8 mouse cellular contexts compared by ENCODE assay signal in the genomic region with DNA sequence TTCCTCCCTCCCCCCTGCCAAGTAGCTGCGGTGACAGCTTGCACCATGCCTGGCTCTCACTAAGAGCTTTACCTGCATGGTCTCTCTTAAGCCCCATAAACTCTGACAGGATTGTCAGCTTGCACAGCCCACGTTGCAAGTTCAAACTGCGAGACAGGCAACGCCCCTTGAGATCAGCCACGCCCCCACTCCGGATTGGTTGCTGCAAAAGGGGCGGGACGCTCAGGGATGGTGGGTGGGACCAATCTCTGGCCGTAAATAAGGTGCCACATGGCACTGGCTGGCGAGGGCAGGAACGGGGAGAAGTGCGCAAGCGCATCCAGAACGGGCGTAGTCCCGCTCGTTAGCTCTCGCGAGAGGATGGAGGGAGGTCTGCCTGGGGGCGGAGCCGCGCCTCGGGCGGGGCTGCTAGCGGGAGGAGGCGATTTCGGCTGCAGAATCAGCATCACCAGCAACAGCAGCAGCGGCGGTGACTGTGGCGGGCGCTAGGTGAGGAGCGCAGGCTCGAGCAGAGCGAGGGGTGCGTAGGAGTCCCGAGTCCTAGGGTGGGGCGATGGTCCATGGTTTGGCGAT. TPM values are rescaled to one million over a fixed set of nuclear protein-coding genes. Genes with fewer than 3 reads are reported as not detected.
DNase-seq lines count a peak whose midpoint lies in the region; ATAC-seq lines count a peak whose summit lies in the region.

A gene (plus strand): TSS at position 343 of the 573 bp plus-strand sequence.

- peak; percentile 89 for ATAC-seq in erythroblast, adult 5-6 weeks (replicated peaks; ENCODE audit: low FRiP score, poor library complexity, severe bottlenecking)
- peak; percentile 93 for ATAC-seq in kidney, embryonic 15.5 days (replicated peaks; ENCODE audit: low FRiP score)
- ATAC-seq in monocyte, adult 5-6 weeks (replicated peaks; ENCODE audit: insufficient number of reproducible peaks, low FRiP score, low TSS enrichment, poor library complexity, severe bottlenecking): peak; percentile 77

- H3K36me3 ChIP-seq in heart, embryonic 10.5 days: no peaks in the 10 kb centered on the region
- H3K36me3 ChIP-seq in kidney, embryonic 15.5 days: no peaks in the 10 kb centered on the region

- peak within 1 kb of the TSS; percentile 69 for H3K9ac ChIP-seq in kidney, embryonic 15.5 days

- peaks cover 76% of the 10 kb centered on the region for H3K4me1 ChIP-seq in heart, embryonic 10.5 days
- peaks cover 79% of the 10 kb centered on the region for H3K4me1 ChIP-seq in kidney, embryonic 15.5 days

- no peaks in the 10 kb centered on the region for H3K9me3 ChIP-seq in heart, embryonic 10.5 days
- H3K9me3 ChIP-seq in kidney, embryonic 15.5 days (replicated peaks): no peaks in the 10 kb centered on the region

- H3K27ac ChIP-seq in heart, embryonic 10.5 days: peak within 1 kb of the TSS; percentile 84
- H3K27ac ChIP-seq in kidney, embryonic 15.5 days: peak within 1 kb of the TSS; percentile 71

- no peaks in the 10 kb centered on the region for H3K27me3 ChIP-seq in heart, embryonic 10.5 days (ENCODE audit: insufficient read depth, poor library complexity, severe bottlenecking)
- no peaks in the 10 kb centered on the region for H3K27me3 ChIP-seq in kidney, embryonic 15.5 days

- H3K4me3 ChIP-seq in heart, embryonic 10.5 days: peak within 1 kb of the TSS; percentile 72
- H3K4me3 ChIP-seq in kidney, embryonic 15.5 days (replicated peaks): peak within 1 kb of the TSS; percentile 64

- WGBS in heart, embryonic 10.5 days: under 1% methylated on average over 38 of the region's 38 CpGs
- 0% methylated on average over 38 of the region's 38 CpGs for WGBS in kidney, embryonic 15.5 days

- DNase-seq in B cell, adult 2 months: peak; percentile 99
- DNase-seq in brain, adult 2 months (ENCODE audit: low read depth, low spot score): peak; percentile 99
- DNase-seq in heart, embryonic 10.5 days (ENCODE audit: low spot score): peak; percentile 100
- peak; percentile 99 for DNase-seq in liver
- peak; percentile 99 for DNase-seq in spleen, postnatal 4 days (ENCODE audit: low spot score in 2 of 2)

- H3K4me2 ChIP-seq in kidney, embryonic 15.5 days: peak within 1 kb of the TSS; percentile 88

RNA-seq across cellular contexts. Expression of the gene that starts here (rescaled TPM):
- 28.8 and 30.2 TPM in 2 replicates for total RNA-seq in erythroblast, adult 5-6 weeks (2015; ENCODE audit: low replicate concordance)
- total RNA-seq in erythroblast, adult 5-6 weeks (2017; ENCODE audit: low replicate concordance): 7.8 and 11.2 TPM in 2 replicates
- 26.7 and 26.9 TPM in 2 replicates for polyA plus RNA-seq in heart, embryonic 10.5 days (2016; fragmentation: Nextera tagmentation; extraction: Ambion mirVana)
- polyA plus RNA-seq in kidney, embryonic 15.5 days (2015; fragmentation: Nextera tagmentation; extraction: Ambion mirVana): 21.9 and 22.4 TPM in 2 replicates
- 30.8 to 35.1 TPM (median 32.4 TPM) in 3 replicates for total RNA-seq in monocyte, adult 5-6 weeks (2017)

Comparison
In these comparisons a context has a peak if more than half of its experiments do, and no peak if none do; other contexts are left out.
1. Peak in every context shown above with its lines: DNase-seq, ATAC-seq, H3K4me3 ChIP-seq and H3K27ac ChIP-seq.